Comparison of ENCODE assay signal across 28 mouse cellular contexts in genomic region chr5:76149436-76149835, GRCm38 (mm10).
"Had no signal": no experiment of that assay in that cellular context is flagged by ENCODE, and none has a peak within 500 bp of the region (broad histone marks: within the 10 kb centered on the region; RNA-seq: fewer than 3 reads in every experiment).

No protein-coding gene starts in this region.

- H3K9ac ChIP-seq: embryonic facial prominence, embryonic 12.5 days; embryonic facial prominence, embryonic 13.5 days; embryonic facial prominence, embryonic 15.5 days; forebrain, embryonic 12.5 days; forebrain, embryonic 13.5 days; forebrain, embryonic 15.5 days; forebrain, postnatal 0 days had no signal

- DNase-seq: cerebellum, adult 18-20 months; cerebellum, adult 2 months; cerebellum, adult 8-10 months; cerebellum, adult 9-10 months; cerebellum, adult 9-11 months; cerebellum, postnatal 10 days; cerebellum, postnatal 14 days; cerebellum, postnatal 25 days; cerebellum, postnatal 36 days; embryo, embryonic 11 days; forebrain, postnatal 0 days; gastrocnemius, adult 2 months; gastrocnemius, postnatal 10 days; gastrocnemius, postnatal 14 days; gastrocnemius, postnatal 36 days; heart, adult 18-20 months; heart, adult 2 months had no signal

- H3K27ac ChIP-seq: embryonic facial prominence, embryonic 10.5 days; embryonic facial prominence, embryonic 12.5 days; embryonic facial prominence, embryonic 13.5 days; embryonic facial prominence, embryonic 15.5 days; forebrain, embryonic 10.5 days; forebrain, embryonic 12.5 days; forebrain, embryonic 13.5 days; forebrain, embryonic 15.5 days; gastrocnemius, adult 2 months; heart, adult 2 months had no signal

- H3K4me3 ChIP-seq: embryonic facial prominence, embryonic 10.5 days; embryonic facial prominence, embryonic 12.5 days; embryonic facial prominence, embryonic 13.5 days; embryonic facial prominence, embryonic 15.5 days; erythroblast, embryonic 14.5 days; forebrain, embryonic 10.5 days; forebrain, embryonic 12.5 days; forebrain, embryonic 13.5 days; forebrain, embryonic 15.5 days; gastrocnemius, adult 2 months; heart, adult 2 months had no signal

- H3K27me3 ChIP-seq: embryonic facial prominence, embryonic 12.5 days; embryonic facial prominence, embryonic 13.5 days; embryonic facial prominence, embryonic 15.5 days; forebrain, embryonic 12.5 days; forebrain, embryonic 13.5 days; forebrain, embryonic 15.5 days had no signal

- H3K4me2 ChIP-seq: embryonic facial prominence, embryonic 12.5 days; embryonic facial prominence, embryonic 13.5 days; embryonic facial prominence, embryonic 15.5 days; forebrain, embryonic 12.5 days; forebrain, embryonic 13.5 days; forebrain, embryonic 15.5 days had no signal

- ATAC-seq: forebrain, embryonic 13.5 days; forebrain, embryonic 14.5 days; forebrain, embryonic 15.5 days; forebrain, embryonic 16.5 days; forebrain, postnatal 0 days had no signal

- H3K9me3 ChIP-seq: embryonic facial prominence, embryonic 10.5 days; embryonic facial prominence, embryonic 12.5 days; embryonic facial prominence, embryonic 15.5 days; forebrain, embryonic 10.5 days; forebrain, embryonic 12.5 days; forebrain, embryonic 13.5 days; forebrain, embryonic 15.5 days had no signal

- H3K4me1 ChIP-seq: embryonic facial prominence, embryonic 10.5 days; embryonic facial prominence, embryonic 12.5 days; embryonic facial prominence, embryonic 13.5 days; embryonic facial prominence, embryonic 15.5 days; forebrain, embryonic 10.5 days; forebrain, embryonic 12.5 days; forebrain, embryonic 13.5 days; forebrain, embryonic 15.5 days had no signal
